Mouse (Mus musculus) mammary gland, adult 2 months (tissue): ENCODE measurements around the gene Aen. TPM values are rescaled to one million over a fixed set of nuclear protein-coding genes. Genes with fewer than 3 reads are reported as not detected.

Source experiments
- polyA plus RNA-seq: library from polyadenylated mRNA; depleted of rRNA; stranded (reverse); fragments of >200 nt; gene quantifications from 2 replicates; pipeline ENCODE4 v1.2.3, GENCODE M21; 2012; ENCODE audit warnings: low replicate concordance; rRNA removed

The Aen gene
- polyA plus RNA-seq: 19.1 and 21.7 TPM in 2 replicates

DNA sequence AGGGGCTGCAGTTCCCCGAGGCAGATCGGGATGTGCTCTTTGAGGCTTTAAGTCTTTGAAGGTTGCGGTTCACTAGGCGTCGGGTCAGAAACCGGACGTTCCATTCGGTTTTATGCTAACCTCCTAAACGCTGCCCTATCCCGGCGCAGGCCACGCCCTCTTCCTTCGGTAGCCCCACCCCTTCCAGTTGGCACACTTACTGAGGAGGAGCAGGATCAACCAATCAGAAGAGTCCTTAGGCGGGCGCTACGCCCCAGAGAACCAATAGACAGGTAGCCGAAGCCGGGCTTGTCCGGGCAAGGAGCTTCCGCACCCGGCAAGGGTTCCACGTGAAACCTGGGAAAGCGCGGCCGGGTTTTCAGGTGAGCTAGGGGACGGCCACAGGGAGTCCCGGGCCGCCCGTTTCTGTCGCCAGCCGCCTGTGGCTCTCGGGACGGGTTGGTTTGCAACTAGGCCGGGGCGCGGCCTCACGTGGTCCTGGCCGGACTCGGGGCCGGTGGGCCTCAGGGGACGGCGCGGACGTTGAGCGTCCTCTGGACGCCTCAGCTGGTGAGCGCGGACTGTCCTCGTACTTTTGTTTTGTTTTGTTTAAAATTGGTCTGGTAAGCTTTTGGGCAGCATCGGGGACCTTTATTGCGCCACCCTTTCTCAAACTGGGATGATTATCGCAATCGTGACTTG, at the start of gene Aen:
TSS of gene Aen (plus strand) at position 202 of the 681 bp plus-strand sequence.

DNA sequence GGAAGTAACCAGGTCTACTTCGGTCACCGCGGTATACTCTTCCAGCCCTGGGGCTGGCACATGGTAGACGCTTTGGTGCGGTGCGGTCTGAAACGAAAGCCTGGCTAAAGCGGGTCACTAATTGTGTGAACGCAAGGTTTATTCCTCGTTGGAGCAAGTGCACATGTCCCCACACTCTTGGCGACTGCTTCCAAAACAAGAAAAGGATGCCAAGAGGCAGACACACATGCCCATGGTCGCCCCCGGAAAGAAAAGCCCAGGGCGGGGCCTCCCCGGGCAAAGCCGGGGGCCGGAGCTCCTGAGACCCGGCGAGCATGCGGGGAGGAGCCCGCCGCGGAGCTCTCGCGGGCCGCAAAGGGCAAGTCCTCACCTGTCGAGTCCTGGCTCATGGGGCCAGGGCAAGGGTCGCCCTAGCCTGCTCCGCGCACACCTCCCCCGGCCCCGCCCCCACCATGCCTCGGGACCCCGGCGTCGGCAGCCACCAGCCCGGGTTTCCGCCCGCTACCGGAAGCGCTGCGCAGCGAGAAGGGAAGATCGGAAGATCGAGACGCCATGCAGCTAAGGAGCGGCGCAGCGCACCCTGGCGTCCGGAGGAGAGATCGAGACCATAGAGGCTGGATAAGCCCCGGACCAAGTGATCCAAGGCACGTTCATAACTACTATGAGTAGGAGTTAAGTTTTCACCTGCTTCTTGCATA, 48.8 kb upstream of the Aen start, which contains the start of gene Det1:
TSS of gene Det1 (minus strand) at position 527 of the 698 bp plus-strand sequence.

DNA sequence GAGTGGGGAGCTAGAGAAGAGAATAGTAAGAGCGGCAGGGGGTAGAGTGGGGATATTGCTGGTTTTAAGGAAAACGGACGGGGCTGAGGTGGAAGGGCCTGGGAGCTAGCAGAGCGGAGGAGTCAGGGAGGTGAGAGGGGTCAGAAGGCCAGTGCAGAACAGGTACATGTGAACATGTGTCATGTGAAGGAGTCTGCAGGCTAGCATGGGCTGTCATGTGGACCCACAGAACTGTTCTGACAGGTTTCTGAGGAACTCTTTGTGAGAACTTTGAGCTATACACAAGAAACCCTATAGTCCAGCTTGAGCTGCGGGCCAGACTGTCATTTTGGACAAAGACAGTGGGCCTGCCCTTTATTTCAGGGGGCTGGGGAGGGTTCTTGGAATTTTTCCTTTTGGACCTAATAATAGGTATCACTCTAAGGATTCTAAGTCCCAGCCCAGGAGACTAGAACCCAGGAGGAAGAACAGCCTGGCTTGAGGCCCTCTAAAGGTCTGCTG, 17.4 kb downstream of the Aen start, which contains the start of gene Isg20:
TSS of gene Isg20 (plus strand) at position 451 of the 501 bp plus-strand sequence.

Other genes with a start within 250 kb of the Aen start
- 31.9 and 50.6 TPM in 2 replicates for gene Ntrk3, start 157.8 kb upstream of the Aen start, polyA plus RNA-seq
- 28.8 and 38.4 TPM in 2 replicates for gene Mrps11, start 112.7 kb upstream of the Aen start, polyA plus RNA-seq
- gene Mrpl46, start 112.3 kb upstream of the Aen start, polyA plus RNA-seq: 8.8 and 11.7 TPM in 2 replicates
- 17.2 and 20.7 TPM in 2 replicates for gene Det1, start 48.6 kb upstream of the Aen start, polyA plus RNA-seq
- 31.3 and 34.4 TPM in 2 replicates for gene Isg20, start 17.6 kb downstream of the Aen start, polyA plus RNA-seq
- gene Acan, start 157.6 kb downstream of the Aen start, polyA plus RNA-seq: 0.01 TPM in 1 of 2 replicates, not detected in the other
- 1.3 and 2.7 TPM in 2 replicates for gene Hapln3, start 235.2 kb downstream of the Aen start, polyA plus RNA-seq